Mouse (Mus musculus) myocyte (in vitro differentiated cells): ENCODE measurements around the gene Usp29.

ENCODE experiments used
- CEBPB ChIP-seq: IDR thresholded peaks from 2 replicates; pipeline ENCODE4 v1.6.1; 2011; ENCODE audit warnings: mild to moderate bottlenecking, moderate library complexity; ENCODE audit not compliant: poor library complexity, insufficient read depth, severe bottlenecking
- E2F4 ChIP-seq: IDR thresholded peaks from one replicate; pipeline ENCODE4 v1.6.1; 2011; ENCODE audit warnings: mild to moderate bottlenecking, control low read depth, moderate library complexity; ENCODE audit not compliant: insufficient read depth
- MYOD1 ChIP-seq, 3 experiments: IDR thresholded peaks; one replicate each; pipeline ENCODE4 v1.6.1; 2011; ENCODE audit warnings: control low read depth in 2 of 3, low read depth in 2 of 3, mild to moderate bottlenecking in 2 of 3, moderate library complexity in 1 of 3; ENCODE audit not compliant: insufficient read length in 2 of 3, control insufficient read depth in 1 of 3
- POLR2A ChIP-seq: IDR thresholded peaks from one replicate; pipeline ENCODE4 v1.6.1; 2011; ENCODE audit warnings: low read depth, mild to moderate bottlenecking, control low read depth, moderate library complexity; ENCODE audit not compliant: insufficient read length
- TCF12 ChIP-seq: IDR thresholded peaks from one replicate; pipeline ENCODE4 v1.6.1; 2011; ENCODE audit warnings: mild to moderate bottlenecking, control low read depth; ENCODE audit not compliant: poor library complexity, insufficient read depth, severe bottlenecking

GRCm38 (mm10) chr7:6829148-6829547 lies 98.8 kb downstream of the Usp29 start:
- TF ChIP-seq POLR2A, result no peak
- no peak for TF ChIP-seq TCF12
- no peak for TF ChIP-seq E2F4
- TF ChIP-seq MYOD1 (IDR thresholded peaks at IDR 0.05; ENCODE audit: control insufficient read depth in 1 of 3, insufficient read length in 2 of 3, low read depth in 2 of 3), result no peak
- TF ChIP-seq CEBPB, result no peak
